Mouse (Mus musculus) heart, adult 8-10 months (tissue): ENCODE measurements around the gene Tmed8. TPM values are rescaled to one million over a fixed set of nuclear protein-coding genes. Genes with fewer than 3 reads are reported as not detected.

Source experiments
- total RNA-seq, 4 experiments: library from RNA; stranded (reverse); gene quantifications; 2 replicates each; pipeline ENCODE4 v1.2.4; 2022

The Tmed8 gene
- total RNA-seq, 4 experiments from 2014 or later: 6.3 to 6.9 (median 6.7) TPM

Other genes starting within 250 kb of the Tmed8 start
- not detected for gene Zdhhc22, start 210.0 kb downstream of the Tmed8 start, total RNA-seq
- under 1 TPM in 3 of 4 experiments, not detected in 1; 0.08 to 0.28 (median 0.17) TPM for gene Tmem63c, start 179.1 kb downstream of the Tmed8 start, total RNA-seq
- gene Ngb, start 97.9 kb downstream of the Tmed8 start, total RNA-seq: under 1 TPM in 2 of 4 experiments, not detected in 2; 0.16 to 0.47 TPM
- 10 to 100 TPM; 45.5 to 49.6 (median 46.5) TPM for gene Gstz1, start 53.3 kb downstream of the Tmed8 start, total RNA-seq
- gene Pomt2, start 52.5 kb downstream of the Tmed8 start, total RNA-seq: 10 to 100 TPM in 2 of 4 experiments, 1 to 10 TPM in 2; 8.0 to 10.8 (median 9.3) TPM
- gene Samd15, start 731 bp downstream of the Tmed8 start, total RNA-seq: under 1 TPM in 1 of 4 experiments, not detected in 3; 0.66 TPM
- gene Noxred1, start 38.3 kb upstream of the Tmed8 start, total RNA-seq: under 1 TPM in 3 of 4 experiments, not detected in 1; 0.33 to 0.66 (median 0.37) TPM
- 10 to 100 TPM; 23.5 to 25.1 (median 24.0) TPM for gene Vipas39, start 65.8 kb upstream of the Tmed8 start, total RNA-seq
- gene Ahsa1, start 66.0 kb upstream of the Tmed8 start, total RNA-seq: 100 to 1,000 TPM; 120 to 139 (median 131) TPM
- not detected for gene Ism2, start 99.3 kb upstream of the Tmed8 start, total RNA-seq
- gene Sptlc2, start 187.9 kb upstream of the Tmed8 start, total RNA-seq: 10 to 100 TPM; 18.9 to 30.4 (median 20.9) TPM
- 100 to 1,000 TPM; 162 to 197 (median 180) TPM for gene Slirp, start 243.4 kb upstream of the Tmed8 start, total RNA-seq
- 10 to 100 TPM in 2 of 4 experiments, 1 to 10 TPM in 2; 7.9 to 11.0 (median 9.7) TPM for gene Alkbh1, start 243.6 kb upstream of the Tmed8 start, total RNA-seq